Mouse (Mus musculus) limb, embryonic 14.5 days (tissue): ENCODE measurements at regions not wholly inside any gene's neighbourhood (a gene's known extent, or its start where the extent isn't known, plus 50 kb on each side); places are given as distances from the start of the nearest gene placed in this dataset.
"Not testable (repeated sequence)": the region's sequence is repeated elsewhere in the genome, so short reads cannot be mapped to it uniquely, and the experiment has no call there.

Experiments
- ATAC-seq: fragments of 200-750 bp; cut with Nextera tagmentation; 2 replicates; pipeline ENCODE4 v1.8.0; 2017; ENCODE audit warnings: low read depth, moderate number of reproducible peaks, moderate TSS enrichment; ENCODE audit not compliant: low FRiP score
- DNase-seq: peaks from one replicate; pipeline ENCODE4 v3.0.0-alpha.2; 2015; ENCODE audit warnings: low spot score
- H3K27ac ChIP-seq: fragments of 300-500 bp; sonication (generic); replicated peaks from 2 replicates; pipeline ENCODE4 v1.5.1; 2014; ENCODE audit warnings: low read depth, mild to moderate bottlenecking, low read length, moderate library complexity, mixed read lengths
- H3K27me3 ChIP-seq: fragments of 300-500 bp; sonication (generic); 2 replicates; pipeline ENCODE4 v1.6.1; 2014; ENCODE audit warnings: low read length, mixed read lengths; ENCODE audit not compliant: control insufficient read depth, insufficient read depth
- H3K36me3 ChIP-seq: fragments of 300-500 bp; sonication (generic); 2 replicates; pipeline ENCODE4 v1.6.1; 2014; ENCODE audit warnings: mild to moderate bottlenecking, low read length, moderate library complexity, mixed read lengths; ENCODE audit not compliant: control insufficient read depth, insufficient read depth
- H3K4me1 ChIP-seq: fragments of 300-500 bp; sonication (generic); 2 replicates; pipeline ENCODE4 v1.6.1; 2014; ENCODE audit warnings: antibody characterized with exemption, low read length, mixed read lengths; ENCODE audit not compliant: control insufficient read depth, insufficient read depth
- H3K4me2 ChIP-seq: fragments of 300-500 bp; sonication (generic); replicated peaks from 2 replicates; pipeline ENCODE4 v1.6.1; 2014; ENCODE audit warnings: low read depth, mild to moderate bottlenecking, low read length, moderate library complexity; ENCODE audit not compliant: severe bottlenecking
- H3K4me3 ChIP-seq: fragments of 300-500 bp; sonication (generic); replicated peaks from 2 replicates; pipeline ENCODE4 v1.5.1; 2014; ENCODE audit warnings: low read length
- H3K9ac ChIP-seq: fragments of 300-500 bp; sonication (generic); 2 replicates; pipeline ENCODE4 v1.6.1; 2014; ENCODE audit warnings: mild to moderate bottlenecking, low read depth, low read length, moderate library complexity; ENCODE audit not compliant: severe bottlenecking
- H3K9me3 ChIP-seq: fragments of 300-500 bp; sonication (generic); 2 replicates; pipeline ENCODE4 v1.6.1; 2016; ENCODE audit warnings: low read length; ENCODE audit not compliant: control insufficient read depth
- POLR2A ChIP-seq: fragments of 200-500 bp; IDR thresholded peaks from 2 replicates; pipeline ENCODE4 v1.8.0; 2012; ENCODE audit warnings: inconsistent platforms, mild to moderate bottlenecking, moderate library complexity, borderline replicate concordance; ENCODE audit not compliant: insufficient read depth, insufficient read length; ENCODE audit errors: extremely low read depth
- WGBS: fragments of 180-500 bp; shearing (Covaris S2); extraction: QIAGEN DNeasy Blood & Tissue Kit; methylation state at CpG from one replicate; pipeline ENCODE4 v1.1.7; 2014; 5-methylcytosine and 5-hydroxymethylcytosine counted together

DNA sequence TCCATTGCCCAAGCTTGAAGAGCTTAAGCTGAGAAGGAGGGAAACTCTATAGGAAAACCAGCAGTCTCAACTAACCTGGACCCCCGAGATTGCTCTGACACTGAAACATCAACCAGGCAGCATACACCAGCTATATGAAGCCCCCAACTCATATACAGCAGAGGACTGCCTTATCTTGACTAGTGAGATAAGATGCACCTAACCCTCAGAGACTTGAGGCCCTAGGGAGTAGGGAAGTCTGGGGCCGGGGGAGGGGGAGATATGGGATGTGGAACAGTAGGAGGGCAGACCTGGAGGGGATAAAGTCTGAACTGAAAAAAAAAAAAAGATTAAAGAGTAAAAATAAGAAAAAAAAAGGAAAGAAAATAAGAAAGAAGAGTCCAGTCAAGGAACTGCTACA lies 540.5 kb upstream of the Pkdcc start:
- no peak overlapping the region for H3K4me2 ChIP-seq
- no peaks in the 10 kb centered on the region for H3K9me3 ChIP-seq
- 81% methylated on average over 2 of the region's 2 CpGs for WGBS
- ATAC-seq = no peak
- no peak overlapping the region for H3K4me3 ChIP-seq
- no peaks in the 10 kb centered on the region for H3K27me3 ChIP-seq
- H3K36me3 ChIP-seq = no peaks in the 10 kb centered on the region
- DNase-seq = no peak
- H3K4me1 ChIP-seq = no peaks in the 10 kb centered on the region
- no peak for TF ChIP-seq POLR2A
- H3K27ac ChIP-seq = no peak overlapping the region
- H3K9ac ChIP-seq = no peak overlapping the region

DNA sequence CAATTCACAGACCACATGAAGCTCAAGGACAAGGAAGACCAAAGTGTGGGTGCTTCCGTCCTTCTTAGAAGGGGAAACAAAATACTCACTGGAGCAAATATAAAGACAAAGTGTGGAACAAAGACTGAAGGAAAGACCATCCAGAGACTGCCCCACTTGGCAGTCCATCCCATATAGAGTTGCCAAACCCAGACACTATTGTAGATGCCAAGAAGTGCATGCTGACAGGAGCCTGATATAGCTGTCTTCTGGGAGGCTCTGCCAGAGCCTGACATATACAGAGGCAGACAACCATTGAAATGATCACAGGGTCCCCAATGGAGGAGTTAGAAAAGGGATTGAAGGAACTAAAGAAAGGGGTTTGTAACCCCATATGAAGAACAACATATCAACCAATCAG lies 548.5 kb upstream of the Pkdcc start:
- H3K27me3 ChIP-seq, H3K36me3 ChIP-seq, H3K4me2 ChIP-seq, H3K9me3 ChIP-seq, H3K27ac ChIP-seq, H3K4me3 ChIP-seq, H3K4me1 ChIP-seq, DNase-seq, H3K9ac ChIP-seq, ATAC-seq: not testable (repeated sequence)
- 90% methylated on average over 1 of the region's 1 CpGs for WGBS

GRCm38 (mm10) chr17:82664352-82664751 lies 550.7 kb upstream of the Pkdcc start:
- DNase-seq (no peak), ATAC-seq (no peak)
- no peak for TF ChIP-seq POLR2A
- H3K9me3 ChIP-seq = no peaks in the 10 kb centered on the region
- H3K9ac ChIP-seq = no peak overlapping the region
- no peak overlapping the region for H3K4me2 ChIP-seq
- no peaks in the 10 kb centered on the region for H3K4me1 ChIP-seq
- H3K27me3 ChIP-seq = no peaks in the 10 kb centered on the region
- H3K36me3 ChIP-seq = no peaks in the 10 kb centered on the region
- no peak overlapping the region for H3K27ac ChIP-seq
- 84% methylated on average over 6 of the region's 6 CpGs for WGBS
- no peak overlapping the region for H3K4me3 ChIP-seq

DNA sequence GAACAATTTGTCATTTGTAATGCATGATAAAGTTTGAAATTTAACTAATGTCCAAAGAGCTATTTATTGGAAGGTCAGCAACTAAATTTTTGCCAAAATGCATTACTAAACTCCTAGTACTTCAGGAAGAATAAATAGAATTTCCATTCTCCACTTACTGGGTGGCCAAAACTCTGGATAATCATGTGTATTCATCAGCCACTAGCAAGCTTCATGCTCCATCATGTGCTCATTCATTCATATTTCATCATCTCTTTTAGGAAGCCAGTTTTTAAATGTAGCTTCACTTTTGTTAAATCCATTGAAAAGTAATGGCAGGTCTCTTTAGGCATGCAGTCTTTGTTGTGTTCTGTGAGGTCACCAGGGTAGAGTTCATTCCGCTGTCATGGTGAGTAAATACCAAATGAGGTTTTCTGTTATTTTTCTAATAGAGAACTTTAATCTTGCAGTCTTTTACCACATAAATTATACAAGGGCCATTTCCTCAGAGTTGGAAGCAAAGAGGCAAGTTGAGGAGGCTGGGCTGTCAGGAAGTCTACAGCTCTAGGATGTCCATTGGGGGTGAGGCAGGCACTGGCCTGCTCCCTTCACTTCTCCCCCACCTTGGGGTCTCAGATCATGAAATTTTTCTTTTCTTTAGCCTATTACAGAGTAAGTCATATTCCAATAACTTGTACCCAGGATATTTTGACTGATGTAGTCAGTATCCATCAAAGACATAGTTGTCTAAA lies 578.5 kb upstream of the Pkdcc start:
- WGBS = 86% methylated on average over 1 of the region's 1 CpGs
- Histone ChIP-seq H3K27me3 (no peaks in the 10 kb centered on the region), H3K9me3 (no peaks in the 10 kb centered on the region), H3K4me1 (no peaks in the 10 kb centered on the region), H3K4me2 (no peak overlapping the region), H3K4me3 (no peak overlapping the region), H3K36me3 (no peaks in the 10 kb centered on the region), H3K27ac (no peak overlapping the region), H3K9ac (no peak overlapping the region)
- DNase-seq = peak; percentile 8
- TF ChIP-seq POLR2A = no peak
- no peak for ATAC-seq

GRCm38 (mm10) chr17:82635849-82636248 lies 579.2 kb upstream of the Pkdcc start:
- Histone ChIP-seq H3K27me3 (no peaks in the 10 kb centered on the region), H3K4me3 (no peak overlapping the region), H3K4me2 (no peak overlapping the region), H3K9me3 (no peaks in the 10 kb centered on the region), H3K36me3 (no peaks in the 10 kb centered on the region), H3K27ac (no peak overlapping the region), H3K9ac (no peak overlapping the region), H3K4me1 (no peaks in the 10 kb centered on the region)
- no peak for ATAC-seq
- DNase-seq = no peak
- WGBS = 61% methylated on average over 4 of the region's 4 CpGs
- no peak for TF ChIP-seq POLR2A
